Mouse (Mus musculus): ENCODE results near the gene Psmd7.

Gene Psmd7

DNA sequence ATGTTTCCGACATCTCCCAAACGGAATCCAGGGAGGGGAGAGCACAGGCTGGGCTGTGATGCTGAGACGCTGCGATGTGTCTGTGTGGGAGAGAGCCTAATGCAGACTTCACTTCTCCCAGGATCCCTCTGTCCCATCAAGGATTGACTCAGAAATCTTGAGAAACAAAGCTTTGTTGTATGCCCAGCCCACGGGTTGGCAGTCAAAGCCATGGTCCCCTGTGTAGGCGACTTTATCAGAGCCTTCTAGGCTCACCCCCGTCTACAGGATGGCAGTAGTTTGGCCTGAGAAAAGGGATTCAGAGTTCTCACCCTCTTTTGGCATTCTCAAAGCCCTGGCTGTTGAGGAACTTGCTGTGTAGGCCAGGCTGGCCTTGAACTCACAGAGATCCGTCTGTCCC lies 9.7 kb downstream of the Psmd7 start:
- no peak for DNase-seq (ENCODE audit: low read depth in 2 of 2, low spot score in 2 of 2)

DNA sequence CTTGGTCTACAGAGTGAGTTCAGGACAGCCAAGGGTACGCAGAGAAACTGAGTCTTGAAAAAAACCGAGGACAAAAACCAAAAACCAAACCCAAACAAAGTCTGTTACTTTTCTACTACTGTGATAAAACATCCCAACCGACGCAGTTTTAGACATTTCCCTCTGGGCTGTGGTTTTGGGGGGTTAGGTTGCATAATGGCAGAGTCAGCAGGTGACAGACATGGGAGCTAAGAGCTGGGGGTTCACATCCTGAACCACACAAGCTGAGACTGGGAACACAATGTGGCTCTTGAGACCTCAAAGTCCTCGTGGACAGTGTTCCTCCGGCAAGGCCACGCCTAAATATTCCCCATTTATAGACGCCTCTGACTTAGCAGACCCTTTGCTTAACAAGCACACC lies 10.1 kb downstream of the Psmd7 start:
- DNase-seq (ENCODE audit: low read depth in 2 of 2, low spot score in 2 of 2): no peak

DNA sequence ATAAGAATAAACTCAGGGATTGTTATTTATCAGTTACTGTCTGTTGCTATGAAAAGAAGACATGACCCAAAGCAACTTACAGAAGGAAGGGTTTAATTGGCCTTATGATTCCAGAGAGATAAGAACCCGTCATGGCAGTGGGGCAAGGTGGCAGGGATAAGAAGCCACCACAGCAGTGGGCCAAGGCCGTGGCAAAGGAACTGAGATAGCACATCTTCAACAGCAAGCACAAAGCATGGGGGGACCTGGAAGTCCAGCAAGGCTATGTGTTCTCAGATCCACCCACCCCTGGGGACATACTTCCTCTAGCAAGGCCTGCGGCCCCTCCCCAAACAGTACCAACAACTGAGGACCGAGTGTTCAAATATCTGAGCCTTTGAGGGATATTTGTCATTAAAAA lies 10.6 kb downstream of the Psmd7 start:
- DNase-seq (ENCODE audit: low read depth in 2 of 2, low spot score in 2 of 2): no peak

DNA sequence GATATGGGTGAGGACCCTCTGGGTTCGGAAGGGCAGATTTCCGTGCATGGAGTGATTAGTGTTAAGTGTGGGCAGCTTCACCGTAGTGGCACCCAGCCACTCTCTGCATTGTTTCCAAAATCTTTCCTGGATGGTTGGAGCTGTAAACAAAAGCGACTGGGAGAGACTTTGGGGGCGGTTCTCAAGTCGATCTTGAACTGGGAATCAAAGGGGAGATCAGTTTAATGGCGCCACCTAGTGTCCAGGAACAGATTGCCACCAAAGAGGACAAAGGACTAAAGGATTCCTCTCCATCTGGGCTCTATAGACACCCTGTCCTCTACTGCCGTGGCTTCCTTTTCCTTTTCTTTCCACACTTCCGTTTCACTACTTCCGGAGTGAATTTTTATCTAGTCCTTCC lies 11.6 kb downstream of the Psmd7 start:
- peak; percentile 42 to 44 for DNase-seq (ENCODE audit: low read depth in 2 of 2, low spot score in 2 of 2)

DNA sequence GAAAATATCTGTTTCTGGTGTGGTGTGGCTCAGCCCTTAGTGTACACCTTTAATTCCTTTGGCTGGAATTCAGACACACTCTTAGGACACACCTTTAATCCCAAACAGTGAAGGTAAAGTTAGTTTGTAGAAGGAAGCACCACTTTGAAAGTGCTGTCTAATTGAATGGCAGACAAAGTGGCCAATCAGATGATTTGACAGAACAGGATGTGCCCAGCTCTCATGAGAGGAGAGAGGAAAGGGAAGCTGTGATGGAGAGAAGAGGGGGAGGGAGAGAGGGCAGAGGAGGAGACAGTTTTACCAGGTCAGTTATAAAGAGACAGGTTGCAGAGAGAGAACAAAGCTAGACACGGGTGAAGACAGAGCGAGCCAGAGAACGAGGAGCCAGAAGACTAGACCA lies 13.5 kb downstream of the Psmd7 start:
- no peak for DNase-seq (ENCODE audit: low read depth in 2 of 2, low spot score in 2 of 2)

DNA sequence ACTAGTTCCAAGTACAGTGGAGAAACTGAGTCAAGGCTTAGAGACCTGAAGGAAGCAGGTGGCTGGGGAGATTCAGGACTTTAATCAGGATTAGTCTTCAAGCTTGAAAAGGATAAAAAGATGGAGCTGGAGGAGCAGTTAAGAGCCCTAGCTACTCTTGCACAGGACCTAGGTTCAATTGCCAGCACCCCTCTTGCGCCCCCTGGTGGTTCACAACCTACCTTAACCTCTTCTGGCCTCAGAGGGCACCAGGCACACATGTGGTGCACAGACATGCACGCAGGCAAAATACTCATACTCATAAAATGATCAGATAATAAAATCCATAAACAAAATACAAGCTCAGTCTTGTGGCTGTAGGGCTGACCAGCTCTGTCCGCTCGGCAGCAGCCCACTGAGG lies 15.8 kb downstream of the Psmd7 start:
- peak; percentile 52 to 66 for DNase-seq (ENCODE audit: low read depth in 2 of 2, low spot score in 2 of 2)

DNA sequence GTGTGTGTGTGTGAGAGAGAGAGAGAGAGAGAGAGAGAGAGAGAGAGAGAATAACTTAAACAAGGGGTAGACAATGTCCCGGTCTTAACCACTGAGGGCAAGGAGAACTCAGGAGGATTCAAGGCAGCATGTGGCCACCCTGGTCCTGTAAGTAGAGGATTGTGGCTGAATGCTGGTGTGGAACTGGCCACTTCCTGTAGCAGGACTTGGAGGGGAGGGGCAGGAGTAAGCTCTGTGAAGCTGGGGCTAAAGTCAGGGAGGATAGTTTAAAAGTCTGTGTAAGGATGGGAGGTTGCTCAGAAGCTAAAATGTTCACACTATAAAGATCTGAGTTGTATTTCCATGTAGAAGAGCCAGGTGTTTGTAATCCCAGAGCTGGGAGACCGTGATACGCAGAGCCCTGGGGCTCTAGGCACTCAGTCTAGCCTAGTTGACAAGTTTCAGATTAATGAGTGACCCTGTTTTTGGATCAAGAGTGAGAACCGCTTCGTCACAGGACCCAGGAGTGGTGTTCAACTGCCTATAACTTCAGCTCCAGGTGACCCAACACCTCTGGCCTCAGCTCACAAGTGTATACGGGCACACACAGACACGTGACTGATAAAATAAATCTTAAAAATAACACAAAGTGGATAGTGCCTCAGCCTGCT lies 16.7 kb downstream of the Psmd7 start:
- no peak for DNase-seq (ENCODE audit: low read depth in 2 of 2, low spot score in 2 of 2)

DNA sequence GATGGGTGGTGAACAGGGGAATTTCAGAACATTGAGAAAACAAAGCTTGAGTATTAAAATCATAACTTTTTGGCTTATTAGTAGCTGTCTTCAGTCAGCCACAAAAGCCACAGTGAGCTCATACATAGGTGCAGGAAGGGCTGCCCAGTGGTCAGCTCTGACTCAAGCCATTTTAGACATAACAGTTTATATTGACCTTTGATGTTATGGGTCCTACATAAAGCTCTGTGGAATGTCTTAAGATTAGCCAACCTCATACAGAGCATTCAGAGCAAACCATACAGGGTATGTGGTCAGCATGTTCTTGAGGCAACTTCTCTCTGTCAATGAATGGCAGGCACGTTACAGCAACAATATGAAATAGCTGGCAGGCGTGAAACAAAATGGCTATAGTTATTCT lies 17.2 kb downstream of the Psmd7 start:
- no peak for DNase-seq (ENCODE audit: low read depth in 2 of 2, low spot score in 2 of 2)

DNA sequence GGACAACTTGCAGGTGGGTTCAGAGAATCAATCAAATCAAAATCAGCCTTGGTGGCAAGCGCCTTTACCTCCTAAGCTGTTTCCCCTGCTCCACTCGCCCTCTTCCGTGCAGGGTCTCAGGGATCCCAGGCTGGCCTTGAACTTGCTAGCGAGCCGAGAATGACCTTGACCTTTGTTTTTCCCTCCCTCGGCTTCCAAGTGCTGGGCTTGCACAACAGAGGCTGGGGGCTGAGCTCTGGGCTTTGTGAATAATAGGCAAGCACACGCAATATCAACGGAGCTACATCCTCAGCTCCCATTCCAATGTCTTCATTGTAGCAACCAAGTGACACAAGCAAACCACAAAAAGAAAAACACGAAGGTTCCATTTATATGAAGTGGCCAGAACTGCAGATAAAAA lies 26.1 kb downstream of the Psmd7 start:
- DNase-seq (ENCODE audit: low read depth in 2 of 2, low spot score in 2 of 2): no peak

DNA sequence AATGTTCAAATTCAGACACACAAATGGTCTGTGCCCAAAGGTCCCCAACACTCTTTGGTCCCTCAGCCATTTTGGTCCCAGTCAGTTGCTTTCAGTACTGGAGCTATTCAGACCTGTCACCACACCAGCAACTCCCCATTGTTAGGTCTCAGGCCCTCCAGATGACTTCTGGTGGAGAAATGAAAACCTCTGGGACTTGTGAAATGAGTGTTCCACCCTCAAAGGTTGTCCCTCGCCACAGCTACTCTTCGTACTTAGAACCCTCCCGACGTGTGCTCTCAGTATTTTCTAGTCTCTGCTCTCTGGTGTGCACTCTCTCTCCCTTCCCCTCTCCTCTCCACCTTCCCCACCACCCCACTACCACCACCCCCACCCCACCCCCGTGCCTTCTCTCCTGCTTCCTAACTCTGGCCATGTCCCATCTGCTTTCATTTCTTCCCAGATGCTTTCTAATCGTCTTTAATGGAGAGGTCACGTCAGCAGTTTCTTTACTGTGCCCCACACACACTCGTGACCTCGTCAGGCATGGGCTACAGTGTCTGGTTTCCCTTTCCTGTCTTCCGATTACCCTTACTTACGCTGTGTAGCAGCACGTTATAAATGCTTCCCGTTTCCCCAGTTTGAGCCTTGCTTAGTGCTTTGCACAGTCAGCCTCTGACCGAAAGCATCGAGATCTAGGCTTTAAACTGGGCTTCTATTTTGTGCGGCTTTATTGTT lies 27.3 kb downstream of the Psmd7 start:
- DNase-seq (ENCODE audit: low read depth in 2 of 2, low spot score in 2 of 2): peak in 1 of 2 experiments; percentile 11

DNA sequence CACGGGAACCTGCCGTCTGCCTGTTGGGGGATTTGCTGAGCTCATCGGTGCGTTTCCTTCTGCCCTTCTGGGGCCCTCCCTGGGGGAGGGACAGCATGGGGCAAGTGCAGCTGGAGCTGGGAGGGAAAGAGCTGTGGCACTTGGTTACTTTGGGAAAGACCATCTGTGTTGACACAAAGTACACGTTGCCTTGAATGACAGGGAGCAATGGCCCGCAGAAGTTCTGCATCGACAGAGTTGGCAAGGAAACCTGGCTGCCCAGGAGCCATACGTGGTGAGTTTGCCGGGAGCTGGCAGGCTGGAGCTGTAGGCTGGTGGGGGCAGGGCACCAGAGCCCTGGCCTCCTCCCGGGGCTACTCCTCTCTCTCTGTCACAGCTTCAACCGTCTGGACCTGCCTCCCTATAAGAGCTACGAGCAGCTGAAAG lies 31.7 kb downstream of the Psmd7 start:
- DNase-seq (ENCODE audit: low read depth in 2 of 2, low spot score in 2 of 2): no peak

DNA sequence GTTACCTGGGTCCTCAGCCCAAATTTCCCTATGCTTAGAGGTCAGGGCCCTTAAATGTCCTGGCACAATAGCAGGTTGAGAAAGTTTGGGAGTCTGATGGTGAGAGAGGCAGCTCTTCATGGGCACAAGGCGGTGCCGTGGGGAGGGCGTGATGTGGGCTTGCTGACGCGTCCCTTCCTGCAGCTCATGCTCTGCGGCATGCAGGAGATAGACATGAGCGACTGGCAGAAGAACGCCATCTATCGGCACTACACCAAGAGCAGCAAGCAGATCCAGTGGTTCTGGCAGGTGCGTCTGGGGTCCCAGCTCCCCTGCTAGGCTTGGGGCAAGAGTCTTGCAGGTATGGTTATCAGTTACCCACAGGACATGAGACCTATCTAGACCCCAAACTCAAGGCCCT lies 33.0 kb downstream of the Psmd7 start:
- DNase-seq (ENCODE audit: low read depth in 2 of 2, low spot score in 2 of 2): no peak

DNA sequence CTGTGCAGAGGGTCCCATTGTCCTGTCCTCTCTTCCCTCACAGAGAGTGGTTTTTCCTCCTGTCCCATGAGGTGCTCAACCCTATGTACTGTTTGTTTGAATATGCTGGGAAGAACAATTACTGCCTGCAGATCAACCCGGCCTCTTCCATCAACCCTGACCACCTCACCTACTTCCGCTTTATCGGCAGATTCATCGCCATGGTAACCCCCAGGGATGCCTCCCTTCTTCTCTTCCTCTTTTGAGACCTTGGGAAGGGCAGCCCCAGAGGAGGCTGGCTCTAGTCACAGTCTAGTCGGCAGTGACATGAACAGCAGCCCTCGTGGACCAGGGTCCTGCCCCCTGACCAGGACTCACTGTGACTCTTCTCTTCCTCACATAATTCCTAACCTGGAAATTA lies 36.0 kb downstream of the Psmd7 start:
- no peak for DNase-seq (ENCODE audit: low read depth in 2 of 2, low spot score in 2 of 2)

DNA sequence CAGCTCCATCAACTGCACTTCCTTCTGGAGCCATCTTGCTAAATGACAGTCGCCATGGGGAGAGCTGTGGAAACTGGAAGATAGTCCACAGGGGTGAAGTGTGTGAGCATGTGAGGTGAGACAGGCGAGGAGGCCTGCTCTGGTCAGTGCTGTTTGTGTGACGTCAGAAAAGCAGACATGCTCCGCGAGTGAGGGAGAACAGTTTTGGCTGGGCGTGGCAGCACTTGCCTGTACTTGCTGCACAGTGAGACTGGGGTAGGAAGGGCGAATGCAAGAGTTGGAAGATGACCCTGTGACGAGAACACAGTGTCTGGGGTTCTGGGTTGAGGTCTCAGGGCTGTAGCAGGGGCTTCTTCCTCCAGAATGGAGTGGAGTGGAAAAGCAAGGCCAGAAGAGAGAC lies 41.4 kb downstream of the Psmd7 start:
- DNase-seq (ENCODE audit: low read depth in 2 of 2, low spot score in 2 of 2): no peak

DNA sequence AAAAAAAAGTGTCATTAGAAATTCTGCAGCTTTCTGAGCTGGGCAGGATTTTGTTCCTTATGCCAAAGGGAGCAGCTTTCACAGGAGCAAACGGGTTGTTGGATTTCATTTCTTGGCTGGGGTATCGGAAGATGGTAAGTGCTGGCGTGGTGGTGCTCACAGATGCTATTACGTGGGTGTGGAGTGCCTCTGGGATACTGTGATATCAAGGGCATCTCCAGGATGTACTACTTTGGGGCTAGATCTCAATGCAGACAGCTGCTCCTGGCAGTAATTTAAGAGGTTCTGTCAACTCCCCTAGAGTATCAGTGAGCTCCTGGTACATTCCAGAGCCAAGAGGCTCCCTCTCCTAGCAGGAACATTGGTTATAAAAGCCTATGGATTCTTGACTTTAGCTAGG lies 42.1 kb downstream of the Psmd7 start:
- no peak for DNase-seq (ENCODE audit: low read depth in 2 of 2, low spot score in 2 of 2)

DNA sequence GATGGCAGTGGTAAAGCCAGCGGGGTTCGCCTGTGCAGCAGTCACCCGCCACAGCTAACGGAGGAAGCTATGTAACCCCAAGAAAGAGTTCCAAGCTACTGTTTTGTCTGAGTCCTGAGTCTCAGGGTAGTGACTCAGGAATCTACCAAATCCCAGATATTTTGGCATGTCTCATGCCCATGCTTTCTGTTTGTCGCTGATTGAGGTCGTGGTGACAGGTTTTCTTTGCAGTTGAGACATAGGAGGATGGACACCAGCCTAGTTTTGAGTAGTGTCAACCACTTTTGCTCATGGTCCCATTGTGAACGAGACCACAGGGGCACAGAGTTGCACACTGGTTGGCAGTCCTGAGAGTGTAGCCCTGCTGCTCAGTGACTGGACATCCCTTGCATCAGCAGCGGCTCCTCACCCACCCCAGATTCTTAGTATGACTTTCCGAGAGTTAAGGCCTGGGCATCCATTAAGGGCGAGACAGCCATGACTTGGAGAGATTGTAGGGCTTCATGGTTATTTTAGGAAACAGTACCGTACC lies 42.6 kb downstream of the Psmd7 start:
- DNase-seq (ENCODE audit: low read depth in 2 of 2, low spot score in 2 of 2): no peak

DNA sequence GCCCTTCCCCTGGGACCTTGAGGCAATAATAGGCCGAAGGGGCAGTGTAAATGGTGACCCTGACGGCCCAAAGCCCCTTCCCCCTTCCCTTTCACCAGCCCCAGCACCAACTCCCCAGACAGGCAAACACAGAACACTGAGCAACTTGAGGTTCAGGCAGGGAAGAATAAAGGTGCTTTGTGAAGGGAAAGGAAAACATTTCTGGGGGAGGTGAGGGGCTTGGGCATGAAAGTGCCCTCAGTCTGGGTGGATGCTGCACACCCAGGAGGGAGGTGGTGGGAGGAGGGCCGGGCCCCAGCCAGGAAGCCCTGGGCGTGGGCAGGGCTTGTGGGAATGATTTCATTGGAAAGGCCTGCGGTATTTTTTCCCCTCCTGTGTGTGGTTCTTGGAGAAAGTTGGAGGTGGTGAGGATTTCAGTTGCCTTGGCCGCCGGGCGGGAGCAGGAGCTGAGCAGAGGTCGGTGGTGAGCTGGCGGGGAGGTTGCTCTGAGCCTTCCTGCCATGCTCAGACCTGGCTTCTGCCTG lies 43.6 kb downstream of the Psmd7 start:
- no peak for DNase-seq (ENCODE audit: low read depth in 2 of 2, low spot score in 2 of 2)

DNA sequence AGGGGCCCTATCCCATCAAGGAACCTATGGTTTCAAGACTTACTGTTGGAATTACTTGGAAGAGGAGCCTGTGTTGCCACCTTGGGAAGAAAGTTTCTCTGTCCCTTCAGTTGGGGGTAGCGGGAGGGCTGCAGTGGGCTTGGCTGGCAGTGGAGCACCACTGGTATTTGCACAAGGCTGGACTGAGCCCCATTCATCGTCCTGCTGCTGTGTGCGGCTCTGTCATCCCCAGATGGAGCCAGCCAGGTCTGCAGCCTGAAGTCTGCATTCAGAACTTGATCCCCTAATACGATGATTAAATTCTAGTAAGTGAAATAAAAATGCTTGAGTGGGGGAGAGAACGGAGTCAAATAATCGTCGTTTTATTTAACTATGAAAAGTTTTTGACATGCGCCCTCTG lies 44.1 kb downstream of the Psmd7 start:
- DNase-seq (ENCODE audit: low read depth in 2 of 2, low spot score in 2 of 2): no peak

DNA sequence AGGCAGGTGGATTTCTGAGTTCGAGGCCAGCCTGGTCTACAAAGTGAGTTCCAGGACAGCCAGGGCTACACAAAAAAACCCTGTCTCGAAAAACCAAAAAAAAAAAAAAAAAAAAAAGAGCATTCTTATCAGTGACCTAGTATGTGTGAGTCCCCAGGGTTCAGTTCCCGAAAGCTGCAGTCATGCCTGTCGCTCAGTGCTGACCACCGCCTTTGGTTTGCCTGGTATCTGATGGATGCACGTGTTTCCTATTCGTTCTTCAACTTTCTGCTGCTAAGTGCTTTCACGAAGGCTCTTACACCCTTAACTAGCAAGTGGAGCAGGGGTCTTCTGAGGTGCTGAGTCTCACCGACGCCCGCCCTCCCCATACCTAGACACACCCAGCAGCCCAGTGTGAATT lies 44.5 kb downstream of the Psmd7 start:
- DNase-seq (ENCODE audit: low read depth in 2 of 2, low spot score in 2 of 2): no peak

DNA sequence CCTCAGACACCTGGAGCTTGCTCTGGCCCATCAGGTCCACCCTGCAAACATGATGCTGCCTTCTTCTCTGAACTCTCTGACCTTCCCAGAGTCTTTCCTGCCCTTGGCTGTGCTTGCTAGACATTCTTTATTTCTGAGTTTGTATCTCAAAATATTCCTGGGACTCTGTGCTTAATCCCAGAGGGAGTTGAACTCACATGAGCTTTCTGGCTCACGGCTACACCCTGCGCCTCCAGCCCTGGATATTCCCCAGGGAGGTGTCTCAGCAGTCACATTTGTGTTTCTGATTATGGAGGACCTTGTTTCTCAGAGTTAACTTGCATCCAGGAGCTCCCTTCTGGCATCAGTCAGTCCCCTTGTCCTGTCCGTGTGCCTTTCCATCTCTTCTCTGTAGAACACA lies 46.1 kb downstream of the Psmd7 start:
- DNase-seq (ENCODE audit: low read depth in 2 of 2, low spot score in 2 of 2): no peak

DNA sequence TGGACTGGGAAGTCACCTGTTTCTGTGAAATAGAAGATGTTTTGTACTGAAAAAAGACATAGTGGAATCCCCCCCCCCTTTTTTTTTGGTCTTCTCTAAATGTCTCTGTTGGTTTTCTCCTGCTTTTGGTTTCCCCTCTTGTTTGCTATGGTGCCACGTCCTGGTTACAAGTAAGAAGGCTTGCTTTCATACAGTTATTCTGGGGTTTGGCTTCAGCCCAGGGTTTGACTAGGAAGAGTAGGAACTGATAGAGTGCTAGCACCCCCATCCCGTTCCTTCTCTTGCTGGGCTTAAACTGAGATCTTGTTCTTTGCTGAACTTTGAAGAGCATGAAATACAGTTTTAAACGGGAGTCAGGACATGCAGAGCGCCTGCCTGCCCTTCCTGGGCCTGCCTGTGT lies 46.9 kb downstream of the Psmd7 start:
- DNase-seq (ENCODE audit: low read depth in 2 of 2, low spot score in 2 of 2): no peak

DNA sequence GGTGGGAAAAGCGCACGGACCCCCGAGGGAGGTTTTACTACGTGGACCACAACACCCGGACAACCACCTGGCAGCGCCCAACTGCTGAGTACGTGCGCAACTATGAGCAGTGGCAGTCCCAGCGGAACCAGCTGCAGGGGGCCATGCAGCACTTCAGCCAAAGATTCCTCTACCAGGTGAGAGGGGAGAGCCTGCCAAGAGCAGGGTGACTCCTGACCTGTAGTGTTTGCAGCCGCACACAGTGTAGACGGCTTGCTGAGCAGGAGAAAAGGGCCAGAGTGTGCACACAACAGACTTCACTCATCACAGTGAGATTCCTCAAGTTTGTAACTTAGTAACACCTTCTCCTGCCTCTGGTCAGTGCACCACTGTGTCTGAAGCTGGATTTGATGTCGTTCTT lies 47.6 kb downstream of the Psmd7 start:
- no peak for DNase-seq (ENCODE audit: low read depth in 2 of 2, low spot score in 2 of 2)

DNA sequence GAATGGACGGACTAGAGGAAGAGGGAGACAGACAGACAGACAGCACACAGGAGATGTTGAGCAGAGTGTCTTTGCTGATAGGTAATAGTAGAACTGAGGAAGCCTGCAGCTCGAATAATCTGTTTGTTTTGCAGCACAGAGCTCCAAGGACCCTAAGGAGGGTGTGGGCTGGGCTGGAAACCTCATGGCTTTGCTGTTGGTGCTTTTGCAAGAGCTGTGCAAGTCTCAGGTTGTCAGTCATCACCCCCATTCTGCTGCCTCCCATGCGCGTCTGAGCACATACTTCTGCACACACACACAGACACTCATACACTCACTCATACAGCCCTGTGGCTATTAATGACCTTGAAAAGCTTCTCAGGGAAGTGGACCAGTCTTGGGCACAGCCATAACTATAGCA lies 50.8 kb downstream of the Psmd7 start:
- no peak for DNase-seq (ENCODE audit: low read depth in 2 of 2, low spot score in 2 of 2)
